Mouse (Mus musculus): ENCODE data around the gene F2rl2. TPM values are rescaled to one million over a fixed set of nuclear protein-coding genes. Genes with fewer than 3 reads are reported as not detected.
A peak's percentile ranks its signal among the peaks of the same experiment; 100 is the strongest.

The F2rl2 gene
- polyA plus RNA-seq, 1 experiment from 2014 or later: 2.9 TPM

- 87% methylated on average over 13 of the region's 13 CpGs for WGBS
- H3K4me1 ChIP-seq (ENCODE audit: control insufficient read depth, insufficient read depth, low read length): no peaks in the 10 kb centered on the region
- ATAC-seq (ENCODE audit: low FRiP score): no peak
- H3K36me3 ChIP-seq (ENCODE audit: control insufficient read depth, insufficient read depth, low read length): peaks cover 6% of the 10 kb centered on the region
- H3K27me3 ChIP-seq (ENCODE audit: control insufficient read depth, insufficient read depth, low read length): no peaks in the 10 kb centered on the region
- no peak for DNase-seq (ENCODE audit: low spot score, missing footprints)
- no peak overlapping the region for H3K4me3 ChIP-seq (ENCODE audit: low read depth, low read length)
- H3K27ac ChIP-seq (ENCODE audit: low read depth, low read length): no peak overlapping the region
- no peak overlapping the region for H3K9ac ChIP-seq (ENCODE audit: low read length)
- no peak overlapping the region for H3K4me2 ChIP-seq
- no peaks in the 10 kb centered on the region for H3K9me3 ChIP-seq (ENCODE audit: control insufficient read depth, low read length)
Observed at GRCm38 (mm10) chr13:95665644-95666356, 30.9 kb upstream of the F2rl2 start.

- ATAC-seq (ENCODE audit: low FRiP score): peak; percentile 27; the same call in 1 of the 2 replicates
- no peak overlapping the region for H3K9ac ChIP-seq (ENCODE audit: low read length)
- no peak overlapping the region for H3K4me2 ChIP-seq
- H3K9me3 ChIP-seq (ENCODE audit: control insufficient read depth, low read length): no peaks in the 10 kb centered on the region
- 32% methylated on average over 7 of the region's 7 CpGs for WGBS
- no peaks in the 10 kb centered on the region for H3K4me1 ChIP-seq (ENCODE audit: control insufficient read depth, insufficient read depth, low read length)
- no peak overlapping the region for H3K4me3 ChIP-seq (ENCODE audit: low read depth, low read length)
- H3K36me3 ChIP-seq (ENCODE audit: control insufficient read depth, insufficient read depth, low read length): peaks cover 8% of the 10 kb centered on the region
- no peak for DNase-seq (ENCODE audit: low spot score, missing footprints)
- no peak overlapping the region for H3K27ac ChIP-seq (ENCODE audit: low read depth, low read length)
- H3K27me3 ChIP-seq (ENCODE audit: control insufficient read depth, insufficient read depth, low read length): no peaks in the 10 kb centered on the region
Observed at GRCm38 (mm10) chr13:95667260-95667659, 29.4 kb upstream of the F2rl2 start.

GRCm38 (mm10) chr13:95670534-95670933, 26.1 kb upstream of the F2rl2 start:
- WGBS: 92% methylated on average over 5 of the region's 5 CpGs
- Histone ChIP-seq H3K4me1 (ENCODE audit: control insufficient read depth, insufficient read depth, low read length) (no peaks in the 10 kb centered on the region), H3K36me3 (ENCODE audit: control insufficient read depth, insufficient read depth, low read length) (peaks cover 5% of the 10 kb centered on the region), H3K4me3 (ENCODE audit: low read depth, low read length) (no peak overlapping the region), H3K4me2 (no peak overlapping the region), H3K9me3 (ENCODE audit: control insufficient read depth, low read length) (no peaks in the 10 kb centered on the region), H3K9ac (ENCODE audit: low read length) (no peak overlapping the region), H3K27me3 (ENCODE audit: control insufficient read depth, insufficient read depth, low read length) (no peaks in the 10 kb centered on the region), H3K27ac (ENCODE audit: low read depth, low read length) (no peak overlapping the region)
- DNase-seq (ENCODE audit: low spot score, missing footprints) (no peak), ATAC-seq (ENCODE audit: low FRiP score) (no peak)

- H3K4me2 ChIP-seq: no peak overlapping the region
- ATAC-seq (ENCODE audit: low FRiP score) (no peak), DNase-seq (ENCODE audit: low spot score, missing footprints) (no peak)
- no peak overlapping the region for H3K4me3 ChIP-seq (ENCODE audit: low read depth, low read length)
- no peak overlapping the region for H3K9ac ChIP-seq (ENCODE audit: low read length)
- no peaks in the 10 kb centered on the region for H3K27me3 ChIP-seq (ENCODE audit: control insufficient read depth, insufficient read depth, low read length)
- H3K27ac ChIP-seq (ENCODE audit: low read depth, low read length): no peak overlapping the region
- no peaks in the 10 kb centered on the region for H3K9me3 ChIP-seq (ENCODE audit: control insufficient read depth, low read length)
- H3K4me1 ChIP-seq (ENCODE audit: control insufficient read depth, insufficient read depth, low read length): no peaks in the 10 kb centered on the region
- 86% methylated on average over 9 of the region's 9 CpGs for WGBS
- peaks cover 5% of the 10 kb centered on the region for H3K36me3 ChIP-seq (ENCODE audit: control insufficient read depth, insufficient read depth, low read length)
Observed at GRCm38 (mm10) chr13:95671108-95671897, 25.4 kb upstream of the F2rl2 start.

GRCm38 (mm10) chr13:95672372-95672771, 24.3 kb upstream of the F2rl2 start:
- Histone ChIP-seq H3K36me3 (ENCODE audit: control insufficient read depth, insufficient read depth, low read length) (peaks cover 5% of the 10 kb centered on the region), H3K4me3 (ENCODE audit: low read depth, low read length) (no peak overlapping the region)
- 91% methylated on average over 7 of the region's 7 CpGs for WGBS

GRCm38 (mm10) chr13:95679078-95679477, 17.6 kb upstream of the F2rl2 start:
- no peaks in the 10 kb centered on the region for H3K36me3 ChIP-seq (ENCODE audit: control insufficient read depth, insufficient read depth, low read length)
- ATAC-seq (ENCODE audit: low FRiP score) (no peak), DNase-seq (ENCODE audit: low spot score, missing footprints) (no peak)
- no peak overlapping the region for H3K27ac ChIP-seq (ENCODE audit: low read depth, low read length)
- H3K27me3 ChIP-seq (ENCODE audit: control insufficient read depth, insufficient read depth, low read length): no peaks in the 10 kb centered on the region
- WGBS: 87% methylated on average over 5 of the region's 5 CpGs
- H3K9me3 ChIP-seq (ENCODE audit: control insufficient read depth, low read length): no peaks in the 10 kb centered on the region
- H3K4me2 ChIP-seq: no peak overlapping the region
- H3K4me1 ChIP-seq (ENCODE audit: control insufficient read depth, insufficient read depth, low read length): no peaks in the 10 kb centered on the region
- no peak overlapping the region for H3K9ac ChIP-seq (ENCODE audit: low read length)
- no peak overlapping the region for H3K4me3 ChIP-seq (ENCODE audit: low read depth, low read length)

More at GRCm38 (mm10) chr13:95672372-95672771, 24.3 kb upstream of the F2rl2 start:
- DNase-seq (ENCODE audit: low spot score, missing footprints): no peak
- Histone ChIP-seq H3K4me1 (ENCODE audit: control insufficient read depth, insufficient read depth, low read length) (no peaks in the 10 kb centered on the region), H3K9me3 (ENCODE audit: control insufficient read depth, low read length) (no peaks in the 10 kb centered on the region), H3K4me2 (no peak overlapping the region), H3K27me3 (ENCODE audit: control insufficient read depth, insufficient read depth, low read length) (no peaks in the 10 kb centered on the region), H3K9ac (ENCODE audit: low read length) (no peak overlapping the region), H3K27ac (ENCODE audit: low read depth, low read length) (no peak overlapping the region)
- no peak for ATAC-seq (ENCODE audit: low FRiP score)

- Histone ChIP-seq H3K4me1 (ENCODE audit: control insufficient read depth, insufficient read depth, low read length) (no peaks in the 10 kb centered on the region), H3K9me3 (ENCODE audit: control insufficient read depth, low read length) (no peaks in the 10 kb centered on the region), H3K4me3 (ENCODE audit: low read depth, low read length) (no peak overlapping the region), H3K36me3 (ENCODE audit: control insufficient read depth, insufficient read depth, low read length) (no peaks in the 10 kb centered on the region), H3K27ac (ENCODE audit: low read depth, low read length) (no peak overlapping the region), H3K27me3 (ENCODE audit: control insufficient read depth, insufficient read depth, low read length) (no peaks in the 10 kb centered on the region), H3K9ac (ENCODE audit: low read length) (no peak overlapping the region), H3K4me2 (no peak overlapping the region)
- no peak for ATAC-seq (ENCODE audit: low FRiP score)
- WGBS: 94% methylated on average over 4 of the region's 4 CpGs
- no peak for DNase-seq (ENCODE audit: low spot score, missing footprints)
Observed at GRCm38 (mm10) chr13:95679491-95679941, 17.1 kb upstream of the F2rl2 start.

GRCm38 (mm10) chr13:95684656-95685244, 11.9 kb upstream of the F2rl2 start:
- Histone ChIP-seq H3K4me1 (ENCODE audit: control insufficient read depth, insufficient read depth, low read length) (no peaks in the 10 kb centered on the region), H3K9ac (ENCODE audit: low read length) (no peak overlapping the region), H3K9me3 (ENCODE audit: control insufficient read depth, low read length) (no peaks in the 10 kb centered on the region), H3K36me3 (ENCODE audit: control insufficient read depth, insufficient read depth, low read length) (no peaks in the 10 kb centered on the region), H3K27me3 (ENCODE audit: control insufficient read depth, insufficient read depth, low read length) (no peaks in the 10 kb centered on the region), H3K4me3 (ENCODE audit: low read depth, low read length) (no peak overlapping the region), H3K4me2 (no peak overlapping the region), H3K27ac (ENCODE audit: low read depth, low read length) (no peak overlapping the region)
- no peak for ATAC-seq (ENCODE audit: low FRiP score)
- DNase-seq (ENCODE audit: low spot score, missing footprints): no peak
- 95% methylated on average over 9 of the region's 9 CpGs for WGBS

- Histone ChIP-seq H3K9me3 (ENCODE audit: control insufficient read depth, low read length) (no peaks in the 10 kb centered on the region), H3K27me3 (ENCODE audit: control insufficient read depth, insufficient read depth, low read length) (no peaks in the 10 kb centered on the region), H3K4me3 (ENCODE audit: low read depth, low read length) (no peak overlapping the region), H3K9ac (ENCODE audit: low read length) (no peak overlapping the region), H3K4me2 (no peak overlapping the region), H3K27ac (ENCODE audit: low read depth, low read length) (no peak overlapping the region), H3K36me3 (ENCODE audit: control insufficient read depth, insufficient read depth, low read length) (no peaks in the 10 kb centered on the region), H3K4me1 (ENCODE audit: control insufficient read depth, insufficient read depth, low read length) (no peaks in the 10 kb centered on the region)
- DNase-seq (ENCODE audit: low spot score, missing footprints) (no peak), ATAC-seq (ENCODE audit: low FRiP score) (no peak)
- 83% methylated on average over 5 of the region's 5 CpGs for WGBS
Observed at GRCm38 (mm10) chr13:95685736-95686135, 10.9 kb upstream of the F2rl2 start.

Data from midbrain, embryonic 11.5 days (tissue).